Mouse (Mus musculus): ENCODE results near the gene Klf14.

DNA sequence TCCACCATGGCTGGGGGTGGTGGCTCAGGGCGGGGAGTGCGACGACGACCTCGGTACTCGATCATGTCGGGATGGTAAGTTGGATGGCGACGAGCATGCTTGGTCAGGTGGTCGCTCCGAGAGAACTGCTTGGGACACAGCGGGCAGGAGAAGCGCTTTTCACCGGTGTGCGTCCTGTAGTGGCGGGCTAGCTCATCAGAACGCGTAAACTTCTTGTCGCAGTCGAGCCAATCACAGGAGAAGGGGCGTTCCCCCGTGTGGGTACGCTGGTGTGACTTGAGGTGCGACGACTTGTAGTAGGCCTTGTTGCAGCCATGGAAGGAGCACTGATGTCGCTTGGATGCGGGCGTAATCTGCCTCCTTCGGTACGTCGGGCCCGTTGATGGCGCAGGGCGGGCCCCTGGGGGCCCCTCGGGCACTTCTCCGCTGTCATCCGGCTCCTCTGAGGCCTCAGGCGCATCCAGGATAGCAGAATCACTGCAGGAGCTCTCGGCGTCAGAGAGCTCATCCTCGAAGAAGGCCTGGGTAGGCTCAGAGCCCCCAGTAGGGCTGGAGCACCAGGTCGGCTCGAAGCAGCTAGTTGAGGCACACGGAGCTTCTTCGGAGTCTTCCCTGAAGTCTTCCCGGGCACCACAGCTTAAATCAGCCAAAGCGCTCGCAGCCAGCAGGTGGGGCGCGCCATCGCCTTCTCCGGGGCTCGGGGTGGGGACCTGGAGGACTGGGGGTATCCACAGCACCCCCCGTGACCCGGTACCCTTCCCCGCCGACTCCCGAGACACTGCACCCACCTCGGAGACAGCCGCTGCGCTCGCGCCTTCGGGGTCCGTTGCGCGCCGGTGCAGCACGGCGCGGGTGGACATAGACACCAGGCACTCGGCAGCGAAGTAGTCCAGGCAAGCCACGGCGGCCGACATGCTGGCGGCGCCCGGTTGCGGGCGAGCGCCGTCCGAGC is 818 bp downstream of the Klf14 start:
- TF ChIP-seq POLR2A (IDR thresholded peaks at IDR 0.05; ENCODE audit: borderline replicate concordance, extremely low read depth, low read depth, low read length) (no peak), CTCF (IDR thresholded peaks at IDR 0.05; ENCODE audit: insufficient read depth, low read length) (no peak)

All from lung, adult 2 months (tissue).